ENCODE assay signal across 13 mouse cellular contexts in the genomic region with DNA sequence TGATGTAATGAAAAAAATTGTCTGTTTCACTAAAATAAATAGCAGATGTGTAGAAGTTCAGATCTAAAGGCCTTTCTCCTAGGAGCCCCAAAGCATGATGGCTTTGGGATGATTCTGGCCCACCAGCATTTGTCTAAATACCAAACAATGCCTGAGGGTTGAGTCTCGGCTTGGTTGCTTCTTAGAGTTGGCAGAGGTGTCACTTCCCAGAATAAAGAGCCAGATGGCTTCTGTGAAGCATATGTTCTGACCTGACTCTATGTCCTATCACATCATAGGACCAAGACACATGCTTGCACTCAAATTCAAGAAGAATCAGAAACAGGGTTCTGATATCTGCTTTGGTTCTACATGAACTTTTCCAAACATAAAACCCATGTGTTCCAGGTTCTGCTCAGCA.
DNase-seq lines count a peak whose midpoint lies in the region.
"Had no signal": no experiment of that assay in that cellular context is flagged by ENCODE, and none has a peak within 500 bp of the region (broad histone marks: within the 10 kb centered on the region; RNA-seq: fewer than 3 reads in every experiment).

No protein-coding gene starts in this region.

- intact Hi-C loops in heart, postnatal 10 days (cut with DNase I): no loop called here

- DNase-seq in brain, adult 2 months (ENCODE audit: low read depth, low spot score): peak; percentile 90
- DNase-seq in cerebellum, adult 11-12 months: peak; percentile 64
- peak; percentile 83 for DNase-seq in cerebellum, adult 9-10 months
- DNase-seq in cerebellum, postnatal 25 days: peak; percentile 46 to 56
- no peak for DNase-seq in heart, postnatal 10 days
- no peak for DNase-seq in Muller cell, postnatal 12 days (ENCODE audit: inconsistent ontology term)
- no peak for DNase-seq in layer of hippocampus, adult 9-10 months (ENCODE audit: low spot score)
- DNase-seq: adrenal gland, adult 2 months; adrenal gland, postnatal 25 days; embryo, embryonic 11 days; gastrocnemius, adult 2 months; gastrocnemius, postnatal 25 days; heart, postnatal 36 days had no signal

Comparison
In these comparisons a context has a peak if more than half of its experiments do, and no peak if none do; other contexts are left out.
1. DNase-seq: peak in brain, adult 2 months (single experiment), cerebellum, adult 11-12 months (single experiment), cerebellum, adult 9-10 months (single experiment) and cerebellum, postnatal 25 days (2 of 2); none in heart, postnatal 10 days (0 of 2), Muller cell, postnatal 12 days (single experiment) and layer of hippocampus, adult 9-10 months (single experiment).